Mouse (Mus musculus) C2C12 (cell line): ENCODE results near the gene Bsg. TPM values are rescaled to one million over a fixed set of nuclear protein-coding genes. Genes with fewer than 3 reads are reported as not detected.

Source experiments
- H3K27me3 ChIP-seq: one replicate; pipeline ENCODE4 v1.6.1; 2011; ENCODE audit not compliant: control insufficient read depth, insufficient read depth, insufficient read length
- H3K36me3 ChIP-seq: one replicate; pipeline ENCODE4 v1.6.1; 2011; ENCODE audit not compliant: control insufficient read depth, insufficient read depth
- H3K4me3 ChIP-seq: one replicate; pipeline ENCODE4 v1.5.1; 2011; ENCODE audit warnings: mild to moderate bottlenecking, control low read depth; ENCODE audit not compliant: poor library complexity, insufficient read depth, severe bottlenecking
- H3K79me2 ChIP-seq: one replicate; pipeline ENCODE4 v1.6.1; 2011; ENCODE audit not compliant: control insufficient read depth, insufficient read depth
- H3K79me3 ChIP-seq: one replicate; pipeline ENCODE4 v1.6.1; 2011; ENCODE audit warnings: low read depth, control low read depth
- H3ac ChIP-seq: one replicate; pipeline ENCODE3; 2011; ENCODE audit warnings: low read depth; ENCODE audit not compliant: control insufficient read depth, insufficient read length
- CEBPB ChIP-seq: IDR thresholded peaks from one replicate; pipeline ENCODE4 v1.6.1; 2011; ENCODE audit warnings: low read depth, mild to moderate bottlenecking, control low read depth, moderate library complexity
- CTCF ChIP-seq: IDR thresholded peaks from one replicate; pipeline ENCODE4 v1.5.1; 2011; ENCODE audit not compliant: control insufficient read depth, insufficient read depth, insufficient read length
- FOSL1 ChIP-seq: IDR thresholded peaks from one replicate; pipeline ENCODE4 v1.8.0; 2011; ENCODE audit warnings: mild to moderate bottlenecking, low read length; ENCODE audit not compliant: poor library complexity, insufficient read depth, severe bottlenecking
- MAX ChIP-seq: IDR thresholded peaks from one replicate; pipeline ENCODE4 v1.6.1; 2011; ENCODE audit warnings: mild to moderate bottlenecking, control low read depth
- MYOD1 ChIP-seq: IDR thresholded peaks from one replicate; pipeline ENCODE4 v1.6.1; 2011; ENCODE audit warnings: low read depth; ENCODE audit not compliant: control insufficient read depth, insufficient read length
- MYOG ChIP-seq: IDR thresholded peaks from one replicate; pipeline ENCODE4 v1.6.1; 2011; ENCODE audit not compliant: control insufficient read depth, insufficient read length; ENCODE audit errors: extremely low read depth
- USF1 ChIP-seq: IDR thresholded peaks from one replicate; pipeline ENCODE4 v1.6.1; 2011; ENCODE audit warnings: low read depth, mild to moderate bottlenecking, control low read depth, moderate library complexity
- polyA plus RNA-seq: library from polyadenylated mRNA; unstranded; fragments of >200 nt; fragmentation: generic; extraction: Trizol; gene quantifications from one replicate; pipeline ENCODE4 v1.2.1, GENCODE M21; 2012; ENCODE audit warnings: missing spikeins

Gene Bsg
- polyA plus RNA-seq, 1 experiment: 749 TPM

- Histone ChIP-seq H3K79me3 (no peaks in the 10 kb centered on the region), H3K4me3 (no peak overlapping the region), H3K79me2 (no peaks in the 10 kb centered on the region), H3K27me3 (no peaks in the 10 kb centered on the region), H3K36me3 (peaks cover 33% of the 10 kb centered on the region), H3ac (no peak overlapping the region)
- no peak for TF ChIP-seq USF1
- TF ChIP-seq MYOD1: no peak
- TF ChIP-seq FOSL1: no peak
- TF ChIP-seq CEBPB: no peak
- TF ChIP-seq CTCF: no peak
- TF ChIP-seq MYOG: no peak
- TF ChIP-seq MAX: no peak
These were observed 28.2 kb downstream of the Bsg start for GRCm38 (mm10) chr10:79732500-79732899.

DNA sequence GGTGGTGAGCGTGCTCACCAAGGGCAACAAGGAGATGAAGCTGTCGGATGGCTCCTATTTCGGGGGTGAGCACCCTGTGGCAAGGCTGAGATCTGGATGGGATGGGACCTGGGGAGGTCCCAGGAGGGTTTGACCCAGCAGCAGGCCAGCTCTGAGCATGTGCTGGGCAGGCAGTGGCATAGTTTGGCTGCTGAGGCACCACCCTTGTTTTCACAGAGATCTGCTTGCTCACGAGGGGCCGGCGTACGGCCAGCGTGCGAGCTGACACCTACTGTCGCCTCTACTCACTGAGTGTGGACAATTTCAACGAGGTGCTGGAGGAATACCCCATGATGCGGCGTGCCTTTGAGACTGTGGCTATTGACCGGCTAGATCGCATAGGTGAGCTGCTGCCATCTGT, 29.6 kb downstream of the Bsg start:
- H3K4me3 ChIP-seq: no peak overlapping the region
- no peaks in the 10 kb centered on the region for H3K79me2 ChIP-seq
- TF ChIP-seq MYOD1 (no peak), MYOG (no peak), USF1 (no peak), MAX (no peak), CEBPB (no peak), CTCF (no peak), FOSL1 (no peak)
- H3K27me3 ChIP-seq: no peaks in the 10 kb centered on the region
- peaks cover 43% of the 10 kb centered on the region for H3K36me3 ChIP-seq
- H3K79me3 ChIP-seq: no peaks in the 10 kb centered on the region
- H3ac ChIP-seq: no peak overlapping the region

DNA sequence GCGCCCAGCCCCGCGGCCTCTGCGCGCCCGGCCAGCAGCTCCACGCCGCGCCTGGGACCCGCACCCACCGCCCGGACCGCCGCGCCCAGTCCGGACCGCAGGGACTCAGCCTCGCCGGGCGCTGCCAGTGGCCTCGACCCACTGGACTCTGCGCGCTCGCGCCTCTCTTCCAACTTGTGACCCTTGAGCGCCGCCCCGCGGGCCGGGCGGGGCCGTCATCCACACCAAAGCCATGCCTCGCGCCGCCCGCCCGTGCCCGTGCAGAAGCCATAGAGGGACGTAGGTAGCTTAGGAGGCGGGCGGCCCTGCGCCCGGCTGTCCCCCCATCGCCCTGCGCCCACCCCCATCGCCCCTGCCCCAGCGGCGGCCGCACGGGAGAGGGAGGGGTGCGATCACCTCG, 31.1 kb downstream of the Bsg start:
- no peaks in the 10 kb centered on the region for H3K27me3 ChIP-seq
- peaks cover 58% of the 10 kb centered on the region for H3K36me3 ChIP-seq
- H3K79me3 ChIP-seq: peaks cover 2% of the 10 kb centered on the region
- H3K4me3 ChIP-seq: no peak overlapping the region
- no peak for TF ChIP-seq FOSL1
- TF ChIP-seq USF1: no peak
- no peak for TF ChIP-seq MYOD1
- no peak for TF ChIP-seq CEBPB
- TF ChIP-seq MAX: no peak
- TF ChIP-seq CTCF: no peak
- no peak for TF ChIP-seq MYOG
- H3K79me2 ChIP-seq: no peaks in the 10 kb centered on the region
- no peak overlapping the region for H3ac ChIP-seq

- peaks cover 2% of the 10 kb centered on the region for H3K79me3 ChIP-seq
- H3K27me3 ChIP-seq: no peaks in the 10 kb centered on the region
These were observed 32.4 kb downstream of the Bsg start for GRCm38 (mm10) chr10:79736706-79737105.

DNA sequence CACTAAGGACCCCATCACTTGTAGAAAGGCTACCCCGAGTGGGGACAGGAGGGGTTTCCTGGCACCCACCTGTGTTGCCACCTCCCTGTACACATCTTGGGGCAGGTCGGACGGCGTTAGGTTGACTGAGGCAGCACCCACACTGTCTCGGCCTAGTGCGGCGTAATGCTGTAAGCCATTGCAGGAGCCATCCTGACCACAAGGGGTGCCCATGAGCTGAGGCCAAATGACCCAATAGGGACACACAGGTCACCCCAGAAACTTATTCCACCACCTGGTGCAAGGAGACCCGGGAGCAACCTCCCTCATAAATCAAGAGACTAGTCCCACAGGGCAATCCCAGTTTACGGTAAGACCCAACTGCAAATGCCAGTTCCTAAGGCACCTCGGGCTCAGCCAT, 34.0 kb downstream of the Bsg start:
- H3K36me3 ChIP-seq: peaks cover 80% of the 10 kb centered on the region
- no peak for TF ChIP-seq USF1
- TF ChIP-seq MYOD1: no peak
- TF ChIP-seq FOSL1: no peak

More at GRCm38 (mm10) chr10:79736706-79737105, 32.4 kb downstream of the Bsg start:
- no peak overlapping the region for H3ac ChIP-seq
- peaks cover 71% of the 10 kb centered on the region for H3K36me3 ChIP-seq
- H3K4me3 ChIP-seq: no peak overlapping the region
- H3K79me2 ChIP-seq: no peaks in the 10 kb centered on the region
- no peak for TF ChIP-seq CEBPB
- TF ChIP-seq CTCF: no peak
- no peak for TF ChIP-seq FOSL1
- no peak for TF ChIP-seq MYOD1

GRCm38 (mm10) chr10:79739234-79739633, 34.9 kb downstream of the Bsg start:
- no peaks in the 10 kb centered on the region for H3K27me3 ChIP-seq
- H3ac ChIP-seq: no peak overlapping the region
- no peaks in the 10 kb centered on the region for H3K79me2 ChIP-seq
- peaks cover 80% of the 10 kb centered on the region for H3K36me3 ChIP-seq
- peaks cover 2% of the 10 kb centered on the region for H3K79me3 ChIP-seq
- no peak overlapping the region for H3K4me3 ChIP-seq
- TF ChIP-seq MAX (no peak), MYOD1 (no peak), USF1 (no peak), FOSL1 (no peak), CEBPB (no peak), CTCF (no peak), MYOG (no peak)

More for the DNA sequence above, 34.0 kb downstream of the Bsg start:
- H3K79me3 ChIP-seq: peaks cover 2% of the 10 kb centered on the region
- no peak overlapping the region for H3ac ChIP-seq
- no peak overlapping the region for H3K4me3 ChIP-seq
- H3K27me3 ChIP-seq: no peaks in the 10 kb centered on the region
- no peaks in the 10 kb centered on the region for H3K79me2 ChIP-seq
